Comparison of ENCODE assay signal across 8 mouse cellular contexts in the genomic region with DNA sequence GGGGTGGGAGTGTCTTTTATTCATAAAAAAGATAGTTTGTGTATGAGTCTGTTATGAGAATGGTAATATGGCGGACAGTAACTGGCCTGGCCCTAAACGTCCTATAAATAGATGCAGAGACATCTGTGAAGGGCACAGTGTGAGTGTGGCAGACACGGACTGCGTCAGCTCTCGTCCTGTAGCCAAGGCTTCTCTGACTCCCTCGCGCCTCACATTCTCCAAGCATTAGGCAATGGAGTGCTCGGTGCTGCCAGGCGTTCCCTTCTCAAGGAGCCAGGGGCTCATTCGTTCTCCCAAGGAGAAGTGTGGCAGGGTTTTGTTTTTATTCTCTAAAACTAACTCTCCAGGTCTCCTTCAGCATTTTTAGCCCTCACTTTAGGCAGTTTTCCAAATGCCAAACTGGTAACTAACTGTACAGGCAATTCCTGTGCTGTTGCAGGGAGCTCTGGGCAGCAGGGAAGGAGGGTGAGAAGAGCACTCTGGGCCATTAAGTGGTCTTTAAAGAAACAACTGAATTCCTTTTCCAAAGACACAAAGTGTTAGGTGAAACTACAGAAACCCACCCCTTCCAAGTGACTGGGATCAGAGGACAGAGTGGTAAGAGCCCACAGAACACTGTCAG. TPM values are rescaled to one million over a fixed set of nuclear protein-coding genes. Genes with fewer than 3 reads are reported as not detected.
A peak's percentile ranks its signal among the peaks of the same experiment; 100 is the strongest.
DNase-seq lines count a peak whose midpoint lies in the region; ATAC-seq and TF ChIP-seq lines count a peak whose summit lies in the region.
"Had no signal": no experiment of that assay in that cellular context is flagged by ENCODE, and none has a peak within 500 bp of the region (broad histone marks: within the 10 kb centered on the region; RNA-seq: fewer than 3 reads in every experiment).

No protein-coding gene starts in this region.

- no peak for DNase-seq in neural tube, embryonic 10.5 days (ENCODE audit: extremely low spot score, low spot score)
- peak; percentile 66 for DNase-seq in embryonic facial prominence, embryonic 14.5 days (ENCODE audit: low spot score)
- DNase-seq in heart, postnatal 0 days (ENCODE audit: low spot score) = peak; percentile 95
- peak; percentile 90 for DNase-seq in lung, postnatal 10 days
- no peak for DNase-seq in thymus, postnatal 4 days
- no peak for DNase-seq in layer of hippocampus, adult 11-12 months (ENCODE audit: low spot score)

- H3K27ac ChIP-seq in neural tube, embryonic 15.5 days (replicated peaks) = peak overlapping the region; percentile 3; the same call in 1 of the 2 replicates
- H3K27ac ChIP-seq in embryonic facial prominence, embryonic 14.5 days (replicated peaks; ENCODE audit: low read depth, low read length) = peak overlapping the region; percentile 34
- H3K27ac ChIP-seq in heart, postnatal 0 days (ENCODE audit: low read depth) = peak overlapping the region; percentile 95
- H3K27ac ChIP-seq: liver, embryonic 14.5 days had no signal

- WGBS in neural tube, embryonic 15.5 days = 62% methylated on average over 10 of the region's 10 CpGs
- 61% methylated on average over 10 of the region's 10 CpGs for WGBS in embryonic facial prominence, embryonic 14.5 days
- WGBS in heart, postnatal 0 days = 34% methylated on average over 10 of the region's 10 CpGs

- no peak for TF ChIP-seq CTCF in heart, postnatal 0 days (IDR thresholded peaks at IDR 0.05; ENCODE audit: low read depth)

- H3K9me3 ChIP-seq in neural tube, embryonic 15.5 days (replicated peaks) = no peaks in the 10 kb centered on the region
- no peaks in the 10 kb centered on the region for H3K9me3 ChIP-seq in embryonic facial prominence, embryonic 14.5 days (ENCODE audit: control insufficient read depth, low read length)
- no peaks in the 10 kb centered on the region for H3K9me3 ChIP-seq in heart, postnatal 0 days (replicated peaks; ENCODE audit: control insufficient read depth, low read length)

- H3K27me3 ChIP-seq in neural tube, embryonic 15.5 days (replicated peaks) = no peaks in the 10 kb centered on the region
- H3K27me3 ChIP-seq in embryonic facial prominence, embryonic 14.5 days (replicated peaks; ENCODE audit: control insufficient read depth, insufficient read depth, low read length) = no peaks in the 10 kb centered on the region
- H3K27me3 ChIP-seq in heart, postnatal 0 days (ENCODE audit: control insufficient read depth, insufficient read depth, low read length) = no peaks in the 10 kb centered on the region

- peak; percentile 57; the same call in 1 of the 2 replicates for TF ChIP-seq EP300 in heart, postnatal 0 days (IDR thresholded peaks at IDR 0.05; ENCODE audit: low read depth)

- no peaks in the 10 kb centered on the region for H3K36me3 ChIP-seq in neural tube, embryonic 15.5 days
- no peaks in the 10 kb centered on the region for H3K36me3 ChIP-seq in embryonic facial prominence, embryonic 14.5 days (ENCODE audit: control insufficient read depth, insufficient read depth, low read length)
- no peaks in the 10 kb centered on the region for H3K36me3 ChIP-seq in heart, postnatal 0 days (replicated peaks; ENCODE audit: control insufficient read depth, insufficient read depth, low read length)

- H3K4me2 ChIP-seq in neural tube, embryonic 15.5 days = no peak overlapping the region
- H3K4me2 ChIP-seq in embryonic facial prominence, embryonic 14.5 days (ENCODE audit: low read depth, low read length) = no peak overlapping the region
- no peak overlapping the region for H3K4me2 ChIP-seq in heart, postnatal 0 days (ENCODE audit: low read depth, low read length)

- ATAC-seq in neural tube, embryonic 15.5 days (ENCODE audit: low FRiP score) = no peak
- ATAC-seq in embryonic facial prominence, embryonic 14.5 days (ENCODE audit: low read depth) = peak; percentile 34; the same call in 1 of the 2 replicates
- ATAC-seq in heart, postnatal 0 days (ENCODE audit: insufficient read depth, low read depth) = peak; percentile 95

- H3K4me3 ChIP-seq in neural tube, embryonic 15.5 days (replicated peaks) = no peak overlapping the region
- H3K4me3 ChIP-seq in embryonic facial prominence, embryonic 14.5 days (ENCODE audit: low read depth, low read length) = no peak overlapping the region
- no peak overlapping the region for H3K4me3 ChIP-seq in heart, postnatal 0 days (ENCODE audit: low read depth, low read length)

- H3K9ac ChIP-seq in neural tube, embryonic 15.5 days (replicated peaks) = no peak overlapping the region
- no peak overlapping the region for H3K9ac ChIP-seq in embryonic facial prominence, embryonic 14.5 days (ENCODE audit: low read depth, low read length)
- peak overlapping the region; percentile 49 for H3K9ac ChIP-seq in heart, postnatal 0 days (replicated peaks; ENCODE audit: low read depth, low read length)
- H3K9ac ChIP-seq: liver, embryonic 14.5 days had no signal

- H3K4me1 ChIP-seq in neural tube, embryonic 15.5 days = peaks cover 13% of the 10 kb centered on the region
- H3K4me1 ChIP-seq in embryonic facial prominence, embryonic 14.5 days (ENCODE audit: control insufficient read depth, insufficient read depth, low read length) = peaks cover 12% of the 10 kb centered on the region
- H3K4me1 ChIP-seq in heart, postnatal 0 days (ENCODE audit: control insufficient read depth, insufficient read depth) = peaks cover 48% of the 10 kb centered on the region

RNA-seq across cellular contexts. Expression of gene Rassf8, which starts 22.2 kb away (rescaled TPM):
- 5.3 TPM in 2 replicates for polyA plus RNA-seq in neural tube, embryonic 15.5 days (2015; fragmentation: Nextera tagmentation; extraction: Ambion mirVana)
- polyA plus RNA-seq in embryonic facial prominence, embryonic 14.5 days (2014; fragmentation: Nextera tagmentation; extraction: Ambion mirVana) = 13.9 and 16.6 TPM in 2 replicates
- total RNA-seq in heart, postnatal 0 days (2014; rRNA removed; ENCODE audit: low replicate concordance) = 40.8 and 72.6 TPM in 2 replicates
- 9.5 and 11.1 TPM in 2 replicates for polyA plus RNA-seq in heart, postnatal 0 days (2015; fragmentation: Nextera tagmentation; extraction: Ambion mirVana)

Comparison
In these comparisons a context has a peak if more than half of its experiments do, and no peak if none do; other contexts are left out.
1. H3K27ac ChIP-seq: peak in every context shown above with its lines; median percentile 95 in heart, postnatal 0 days; 34 in embryonic facial prominence, embryonic 14.5 days; 3 in neural tube, embryonic 15.5 days.
2. DNase-seq: peak in embryonic facial prominence, embryonic 14.5 days (single experiment), heart, postnatal 0 days (single experiment) and lung, postnatal 10 days (single experiment); none in neural tube, embryonic 10.5 days (single experiment), thymus, postnatal 4 days (single experiment) and layer of hippocampus, adult 11-12 months (single experiment).